Mouse (Mus musculus) midbrain, postnatal 0 days (tissue): ENCODE measurements around the gene Cnnm2. TPM values are rescaled to one million over a fixed set of nuclear protein-coding genes. Genes with fewer than 3 reads are reported as not detected.

ENCODE experiments used
- ATAC-seq: fragments of 200-750 bp; cut with Nextera tagmentation; 2 replicates; pipeline ENCODE4 v1.8.0; 2017; ENCODE audit warnings: moderate number of reproducible peaks, mild to moderate bottlenecking, moderate TSS enrichment, moderate library complexity; ENCODE audit not compliant: low FRiP score
- DNase-seq: peaks from one replicate; pipeline ENCODE4 v3.0.0-alpha.2; 2015; ENCODE audit warnings: low spot score
- H3K27ac ChIP-seq: fragments of 300-500 bp; sonication (generic); 2 replicates; pipeline ENCODE4 v1.5.1; 2014; ENCODE audit warnings: low read depth, mild to moderate bottlenecking, low read length, mixed read lengths
- H3K27me3 ChIP-seq: fragments of 300-500 bp; sonication (generic); 2 replicates; pipeline ENCODE4 v1.6.1; 2014; ENCODE audit warnings: low read length, control low read depth, mixed read lengths; ENCODE audit not compliant: insufficient read depth
- H3K36me3 ChIP-seq: fragments of 300-500 bp; sonication (generic); 2 replicates; pipeline ENCODE4 v1.6.1; 2014; ENCODE audit warnings: low read length, control low read depth, mixed read lengths; ENCODE audit not compliant: insufficient read depth
- H3K4me1 ChIP-seq: fragments of 300-500 bp; sonication (generic); 2 replicates; pipeline ENCODE4 v1.6.1; 2014; ENCODE audit warnings: mild to moderate bottlenecking, control low read depth, antibody characterized with exemption, low read length, mixed read lengths; ENCODE audit not compliant: insufficient read depth
- H3K4me2 ChIP-seq: fragments of 300-500 bp; sonication (generic); 2 replicates; pipeline ENCODE4 v1.6.1; 2014; ENCODE audit warnings: low read depth, mild to moderate bottlenecking, low read length, mixed read lengths; ENCODE audit not compliant: poor library complexity, severe bottlenecking
- H3K4me3 ChIP-seq: fragments of 300-500 bp; sonication (generic); 2 replicates; pipeline ENCODE4 v1.5.1; 2014; ENCODE audit warnings: low read depth, mild to moderate bottlenecking, low read length, moderate library complexity
- H3K9ac ChIP-seq: fragments of 300-500 bp; sonication (generic); replicated peaks from 2 replicates; pipeline ENCODE4 v1.6.1; 2014; ENCODE audit warnings: mild to moderate bottlenecking, low read length, moderate library complexity, mixed read lengths; ENCODE audit not compliant: poor library complexity, severe bottlenecking
- H3K9me3 ChIP-seq: fragments of 300-500 bp; sonication (generic); 2 replicates; pipeline ENCODE4 v1.6.1; 2016; ENCODE audit warnings: low read length, control low read depth
- CTCF ChIP-seq: IDR thresholded peaks from 2 replicates; pipeline ENCODE4 v1.5.1; 2016; ENCODE audit warnings: antibody characterized with exemption, mild to moderate bottlenecking
- WGBS: fragments of 180-500 bp; shearing (Covaris S2); extraction: QIAGEN DNeasy Blood & Tissue Kit; methylation state at CpG from one replicate; pipeline ENCODE4 v1.1.7; 2014; 5-methylcytosine and 5-hydroxymethylcytosine counted together
- polyA plus RNA-seq: library from polyadenylated mRNA; unstranded; fragments of >200 nt; fragmentation: Nextera tagmentation; extraction: Ambion mirVana; gene quantifications from 2 replicates; pipeline ENCODE4 v1.2.1, GENCODE M21; 2015
- total RNA-seq: library from RNA; depleted of rRNA; stranded (reverse); fragments of >200 nt; gene quantifications from 2 replicates; pipeline ENCODE4 v1.2.3, GENCODE M21; 2014

The Cnnm2 gene
- total and polyA plus RNA-seq, 2 experiments from 2014 or later, result 8.3 to 26.1 TPM

DNA sequence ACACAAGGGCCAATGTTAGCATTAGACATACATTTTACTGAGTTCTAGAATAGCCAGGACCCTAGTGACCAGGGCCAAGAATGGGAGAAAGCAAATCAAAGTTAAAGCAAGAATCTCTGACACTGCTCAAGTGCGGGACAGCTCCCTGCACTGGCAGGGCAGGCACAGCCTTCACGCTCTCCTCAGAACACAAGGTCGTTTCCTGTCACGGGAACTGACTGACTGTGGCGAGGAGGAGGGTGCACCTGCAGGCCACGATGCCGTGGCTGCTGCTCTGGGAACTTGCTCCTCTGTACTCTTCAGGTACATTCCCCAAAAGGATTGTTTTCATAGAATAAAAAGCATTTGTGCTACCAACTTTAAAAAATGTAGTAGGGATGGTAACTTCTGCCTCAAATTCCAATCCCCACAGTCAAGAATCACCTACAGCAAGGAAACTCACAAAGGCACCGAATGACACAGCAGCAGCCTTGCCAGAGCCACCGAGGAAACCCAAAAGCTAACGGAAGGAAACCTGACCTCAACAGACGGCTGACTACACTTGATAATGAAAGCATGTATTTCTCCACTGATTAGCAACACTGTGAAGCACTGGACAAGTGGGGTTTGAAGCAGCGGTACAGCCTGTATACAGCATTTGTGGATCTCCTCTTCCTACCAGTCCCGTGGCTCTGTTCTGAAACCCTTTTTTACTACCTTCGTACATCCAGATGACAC, 126.6 kb downstream of the Cnnm2 start:
- Histone ChIP-seq H3K4me3 (no peak overlapping the region), H3K4me2 (no peak overlapping the region), H3K9me3 (no peaks in the 10 kb centered on the region), H3K27me3 (no peaks in the 10 kb centered on the region), H3K27ac (no peak overlapping the region), H3K36me3 (peaks cover 73% of the 10 kb centered on the region), H3K9ac (no peak overlapping the region), H3K4me1 (no peaks in the 10 kb centered on the region)
- DNase-seq (no peak), ATAC-seq (no peak)
- WGBS, result 85% methylated on average over 14 of the region's 14 CpGs
- TF ChIP-seq CTCF, result no peak

DNA sequence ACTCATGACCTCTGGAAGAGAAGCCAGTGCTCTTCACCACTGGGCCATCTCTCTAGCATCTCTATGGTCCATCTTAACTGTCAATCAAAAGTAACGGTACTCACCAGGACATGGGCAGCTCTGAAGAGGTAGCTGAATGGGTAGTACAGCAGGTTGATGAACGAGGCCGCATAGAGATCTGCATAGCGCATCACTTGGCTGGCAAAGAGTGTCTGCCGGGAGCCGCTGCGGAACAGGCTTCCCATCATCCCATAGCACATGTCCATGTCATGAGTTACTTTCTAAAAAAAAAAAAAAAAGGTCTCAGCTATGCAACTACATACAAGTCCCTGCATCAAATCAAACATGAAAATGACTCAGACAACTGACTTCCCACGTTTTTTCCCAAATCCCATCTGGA, 128.3 kb downstream of the Cnnm2 start:
- no peak for TF ChIP-seq CTCF
- Histone ChIP-seq H3K9me3 (no peaks in the 10 kb centered on the region), H3K4me2 (no peak overlapping the region), H3K27ac (no peak overlapping the region), H3K27me3 (no peaks in the 10 kb centered on the region), H3K4me3 (no peak overlapping the region), H3K9ac (no peak overlapping the region), H3K36me3 (peaks cover 64% of the 10 kb centered on the region), H3K4me1 (no peaks in the 10 kb centered on the region)
- ATAC-seq (no peak), DNase-seq (no peak)
- WGBS, result 95% methylated on average over 8 of the region's 8 CpGs

DNA sequence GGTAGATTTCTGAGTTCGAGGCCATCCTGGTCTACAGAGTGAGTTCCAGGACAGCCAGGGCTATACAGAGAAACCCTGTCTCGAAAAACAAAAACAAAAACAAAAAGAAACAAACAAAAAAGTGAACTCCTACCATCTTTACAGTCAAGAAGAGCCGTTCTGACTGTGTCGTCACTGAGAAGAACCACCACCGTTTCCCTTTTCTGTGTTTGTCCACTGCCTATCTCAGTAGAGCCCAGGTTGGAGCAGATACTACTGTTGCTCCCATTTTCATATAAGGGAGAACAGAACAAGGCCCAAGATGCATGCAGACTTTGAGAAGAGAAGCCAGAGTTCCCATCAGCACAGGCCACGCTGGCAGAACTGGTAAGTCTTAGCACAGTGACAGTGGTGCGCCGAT, 129.3 kb downstream of the Cnnm2 start:
- ATAC-seq, result no peak
- H3K36me3 ChIP-seq, result peaks cover 54% of the 10 kb centered on the region
- WGBS, result 96% methylated on average over 8 of the region's 8 CpGs

DNA sequence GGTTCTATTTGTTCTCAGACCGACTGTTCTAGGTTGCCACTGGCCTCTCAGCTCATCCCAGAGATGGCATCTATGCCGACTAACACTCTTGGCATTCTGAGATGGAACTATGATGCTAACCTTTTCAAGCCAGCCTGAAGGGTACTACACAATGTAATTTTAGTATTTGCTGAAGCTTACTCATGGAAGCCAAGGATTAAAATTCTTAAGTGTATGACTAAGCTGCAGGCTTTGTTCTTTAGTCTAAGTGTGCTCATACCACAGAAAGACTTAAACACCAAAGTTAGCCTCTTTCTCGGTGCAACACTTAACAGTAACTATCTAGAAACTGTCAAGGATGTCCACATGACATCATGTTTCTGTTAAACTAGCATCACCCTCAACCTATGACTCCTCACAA, 131.5 kb downstream of the Cnnm2 start:
- H3K9ac ChIP-seq, result no peak overlapping the region
- H3K4me3 ChIP-seq, result no peak overlapping the region
- H3K27ac ChIP-seq, result no peak overlapping the region
- 88% methylated on average over 3 of the region's 3 CpGs for WGBS
- H3K36me3 ChIP-seq, result peaks cover 55% of the 10 kb centered on the region
- no peaks in the 10 kb centered on the region for H3K4me1 ChIP-seq
- H3K9me3 ChIP-seq, result no peaks in the 10 kb centered on the region
- TF ChIP-seq CTCF, result no peak
- H3K4me2 ChIP-seq, result no peak overlapping the region
- DNase-seq, result no peak
- ATAC-seq, result no peak
- H3K27me3 ChIP-seq, result no peaks in the 10 kb centered on the region

More for the DNA sequence above, 129.3 kb downstream of the Cnnm2 start:
- H3K27me3 ChIP-seq, result no peaks in the 10 kb centered on the region
- no peak for TF ChIP-seq CTCF
- H3K4me3 ChIP-seq, result no peak overlapping the region
- DNase-seq, result no peak
- no peak overlapping the region for H3K9ac ChIP-seq
- H3K4me1 ChIP-seq, result no peaks in the 10 kb centered on the region
- H3K4me2 ChIP-seq, result no peak overlapping the region
- no peak overlapping the region for H3K27ac ChIP-seq
- no peaks in the 10 kb centered on the region for H3K9me3 ChIP-seq

DNA sequence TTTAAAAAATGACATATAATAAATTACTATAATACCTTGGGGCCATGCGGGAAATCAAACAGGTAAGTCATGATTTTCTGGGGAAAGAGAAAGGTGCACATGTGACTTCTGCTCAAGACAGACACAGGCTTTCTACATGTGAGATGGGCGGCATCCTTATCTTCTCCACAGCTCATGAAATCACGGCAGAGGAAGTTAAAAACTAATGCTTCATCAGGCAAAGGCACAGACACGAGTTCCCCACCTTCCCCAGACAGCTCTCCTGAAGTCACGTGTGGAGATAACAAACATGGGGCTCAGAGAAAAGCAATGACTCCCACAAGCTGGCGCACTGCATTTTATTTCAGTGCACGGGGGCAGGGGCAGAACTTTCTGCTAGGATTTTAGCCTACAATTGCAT, 132.1 kb downstream of the Cnnm2 start:
- no peak overlapping the region for H3K9ac ChIP-seq
- no peak for TF ChIP-seq CTCF
- peaks cover 54% of the 10 kb centered on the region for H3K36me3 ChIP-seq
- H3K27me3 ChIP-seq, result no peaks in the 10 kb centered on the region
- ATAC-seq (no peak), DNase-seq (no peak)
- no peak overlapping the region for H3K4me3 ChIP-seq
- no peak overlapping the region for H3K27ac ChIP-seq
- no peaks in the 10 kb centered on the region for H3K4me1 ChIP-seq
- H3K9me3 ChIP-seq, result no peaks in the 10 kb centered on the region
- WGBS, result 90% methylated on average over 7 of the region's 7 CpGs
- no peak overlapping the region for H3K4me2 ChIP-seq

DNA sequence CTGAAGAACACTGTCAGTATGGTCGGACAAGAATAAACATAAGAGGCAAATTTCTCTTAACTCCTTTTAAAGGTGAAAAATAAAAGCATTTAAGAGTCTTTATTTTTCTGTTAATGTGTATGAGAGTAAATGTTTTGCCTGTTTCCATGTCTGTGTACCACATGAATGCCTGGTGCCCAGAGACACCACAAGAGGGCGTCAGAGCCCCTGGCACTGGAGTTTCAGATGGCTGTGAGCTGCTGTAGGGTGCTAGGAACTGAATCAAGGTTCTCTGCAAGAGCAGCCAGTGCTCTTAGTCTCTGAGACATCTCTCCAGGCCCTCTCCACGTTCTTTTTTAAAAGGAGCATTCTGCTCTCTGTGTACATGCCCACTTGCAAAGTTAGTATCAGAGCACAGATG, 135.7 kb downstream of the Cnnm2 start:
- Histone ChIP-seq H3K27me3 (no peaks in the 10 kb centered on the region), H3K4me1 (no peaks in the 10 kb centered on the region), H3K4me2 (no peak overlapping the region), H3K4me3 (no peak overlapping the region), H3K36me3 (peaks cover 22% of the 10 kb centered on the region), H3K9me3 (no peaks in the 10 kb centered on the region), H3K27ac (no peak overlapping the region), H3K9ac (no peak overlapping the region)
- no peak for DNase-seq
- WGBS, result 82% methylated on average over 3 of the region's 3 CpGs
- no peak for ATAC-seq
- TF ChIP-seq CTCF, result peak; percentile 42
